Mouse (Mus musculus) midbrain, embryonic 16.5 days (tissue): ENCODE results near the gene Ago3. TPM values are rescaled to one million over a fixed set of nuclear protein-coding genes. Genes with fewer than 3 reads are reported as not detected.
A peak's percentile ranks its signal among the peaks of the same experiment; 100 is the strongest.

Experiments used
- ATAC-seq: fragments of 200-750 bp; cut with Nextera tagmentation; 2 replicates; pipeline ENCODE4 v1.8.0; 2017; ENCODE audit warnings: moderate TSS enrichment
- H3K27ac ChIP-seq: fragments of 300-500 bp; sonication (generic); 2 replicates; pipeline ENCODE4 v1.5.1; 2014; ENCODE audit warnings: mild to moderate bottlenecking, low read length, mixed read lengths
- H3K27me3 ChIP-seq: fragments of 300-500 bp; sonication (generic); 2 replicates; pipeline ENCODE4 v1.6.1; 2014; ENCODE audit warnings: low read depth, low read length, mixed read lengths; ENCODE audit not compliant: control insufficient read depth, insufficient read depth
- H3K36me3 ChIP-seq: fragments of 300-500 bp; sonication (generic); 2 replicates; pipeline ENCODE4 v1.6.1; 2014; ENCODE audit warnings: mild to moderate bottlenecking, low read length, moderate library complexity, mixed read lengths; ENCODE audit not compliant: control insufficient read depth, insufficient read depth
- H3K4me1 ChIP-seq: fragments of 300-500 bp; sonication (generic); 2 replicates; pipeline ENCODE4 v1.6.1; 2014; ENCODE audit warnings: mild to moderate bottlenecking, low read length, mixed read lengths; ENCODE audit not compliant: control insufficient read depth, insufficient read depth
- H3K4me2 ChIP-seq: fragments of 300-500 bp; sonication (generic); 2 replicates; pipeline ENCODE4 v1.6.1; 2014; ENCODE audit warnings: mild to moderate bottlenecking, low read length, mixed read lengths
- H3K4me3 ChIP-seq: fragments of 300-500 bp; sonication (generic); 2 replicates; pipeline ENCODE4 v1.5.1; 2014; ENCODE audit warnings: low read depth, mild to moderate bottlenecking, low read length, moderate library complexity, mixed read lengths
- H3K9ac ChIP-seq: fragments of 300-500 bp; sonication (generic); 2 replicates; pipeline ENCODE4 v1.6.1; 2014; ENCODE audit warnings: low read depth, low read length, mixed read lengths
- H3K9me3 ChIP-seq: fragments of 300-500 bp; sonication (generic); replicated peaks from 2 replicates; pipeline ENCODE4 v1.6.1; 2014; ENCODE audit warnings: mild to moderate bottlenecking, low read length, mixed read lengths; ENCODE audit not compliant: control insufficient read depth, poor library complexity, severe bottlenecking
- WGBS: fragments of 180-500 bp; shearing (Covaris S2); extraction: QIAGEN DNeasy Blood & Tissue Kit; methylation state at CpG from one replicate; pipeline ENCODE4 v1.1.7; 2014; 5-methylcytosine and 5-hydroxymethylcytosine counted together
- polyA plus RNA-seq: library from polyadenylated mRNA; unstranded; fragments of >200 nt; fragmentation: Nextera tagmentation; extraction: Ambion mirVana; gene quantifications from 2 replicates; pipeline ENCODE4 v1.2.1, GENCODE M21; 2015

Gene Ago3
- polyA plus RNA-seq, 1 experiment from 2014 or later, result 14.3 TPM

DNA sequence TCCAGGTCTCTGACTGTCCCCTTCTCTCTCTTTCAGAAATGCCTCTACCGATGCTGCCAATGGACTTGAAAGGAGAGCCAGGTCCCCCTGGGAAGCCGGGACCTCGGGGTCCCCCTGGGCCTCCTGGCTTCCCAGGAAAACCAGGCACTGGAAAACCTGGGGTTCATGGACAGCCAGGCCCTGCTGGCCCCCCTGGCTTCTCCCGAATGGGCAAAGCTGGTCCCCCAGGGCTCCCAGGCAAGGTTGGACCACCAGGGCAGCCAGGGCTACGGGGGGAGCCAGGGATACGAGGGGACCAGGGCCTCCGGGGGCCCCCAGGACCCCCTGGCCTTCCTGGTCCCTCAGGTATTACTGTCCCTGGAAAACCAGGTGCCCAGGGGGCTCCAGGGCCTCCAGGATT is 119.0 kb downstream of the Ago3 start:
- ATAC-seq, result no peak
- H3K27ac ChIP-seq, result no peak overlapping the region
- WGBS, result 71% methylated on average over 7 of the region's 7 CpGs
- H3K9me3 ChIP-seq, result no peaks in the 10 kb centered on the region
- H3K4me2 ChIP-seq, result no peak overlapping the region
- H3K4me1 ChIP-seq, result no peaks in the 10 kb centered on the region
- no peaks in the 10 kb centered on the region for H3K36me3 ChIP-seq
- H3K4me3 ChIP-seq, result no peak overlapping the region
- no peaks in the 10 kb centered on the region for H3K27me3 ChIP-seq
- H3K9ac ChIP-seq, result no peak overlapping the region

DNA sequence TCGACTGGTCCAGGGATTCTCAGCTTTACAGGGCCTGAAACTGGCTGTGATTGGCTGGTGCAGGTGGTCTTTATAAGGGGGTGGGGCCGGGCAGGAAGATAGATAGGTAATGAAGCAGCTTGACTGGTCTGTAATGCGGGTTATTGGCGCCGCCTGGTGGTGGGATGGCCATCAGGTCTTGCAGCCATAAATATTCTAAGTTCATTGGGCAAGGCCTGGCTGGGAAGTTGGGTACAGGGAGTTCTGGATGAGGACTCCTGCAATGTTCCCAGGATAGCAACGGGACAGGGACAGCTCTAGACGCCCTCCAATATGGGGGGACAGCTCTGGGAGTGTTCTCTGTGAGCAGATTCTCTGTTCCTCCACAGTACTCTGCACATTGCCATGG is 119.4 kb downstream of the Ago3 start:
- H3K4me3 ChIP-seq, result peak overlapping the region; percentile 33
- H3K27ac ChIP-seq, result no peak overlapping the region
- WGBS, result 2% methylated on average over 7 of the region's 7 CpGs
- H3K27me3 ChIP-seq, result no peaks in the 10 kb centered on the region
- ATAC-seq, result peak; percentile 92
- H3K9me3 ChIP-seq, result no peaks in the 10 kb centered on the region
- H3K4me2 ChIP-seq, result peak overlapping the region; percentile 52
- no peaks in the 10 kb centered on the region for H3K36me3 ChIP-seq
- H3K9ac ChIP-seq, result peak overlapping the region; percentile 60
- no peaks in the 10 kb centered on the region for H3K4me1 ChIP-seq

DNA sequence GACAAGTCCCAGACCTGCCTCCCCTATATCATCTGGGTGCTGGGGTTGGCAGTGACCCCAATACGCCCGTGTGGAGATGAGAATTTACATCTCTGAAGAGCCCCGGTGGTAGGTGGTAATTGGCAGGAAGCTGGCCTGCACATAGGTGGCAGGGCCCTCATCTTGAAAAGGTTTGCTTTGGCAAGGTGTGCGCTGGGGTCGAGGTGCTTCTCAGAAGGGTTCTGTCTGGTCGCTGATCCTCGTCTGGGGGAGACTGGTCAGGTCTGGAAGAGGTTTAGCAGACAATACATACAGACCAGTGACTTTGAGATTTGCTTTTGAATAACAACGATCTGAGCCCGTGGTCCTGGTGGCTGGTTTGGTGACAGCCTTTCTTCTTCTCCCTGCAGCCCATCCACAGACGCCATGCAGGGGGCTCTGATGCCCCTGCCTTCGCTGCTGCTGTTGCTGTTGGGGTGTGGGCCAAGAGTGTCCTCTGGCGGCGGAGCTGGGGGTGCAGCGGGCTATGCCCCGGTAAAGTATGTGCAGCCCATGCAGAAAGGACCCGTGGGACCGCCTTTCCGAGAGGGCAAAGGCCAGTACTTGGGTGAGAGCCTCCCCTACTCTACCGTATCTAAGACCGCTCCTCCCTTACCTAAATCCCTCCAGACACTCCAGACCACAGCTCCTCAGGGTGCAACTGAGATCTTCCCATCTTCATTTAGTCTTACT is 120.0 kb downstream of the Ago3 start:
- no peaks in the 10 kb centered on the region for H3K27me3 ChIP-seq
- WGBS, result 15% methylated on average over 20 of the region's 20 CpGs
- H3K9ac ChIP-seq, result peak overlapping the region; percentile 60
- H3K9me3 ChIP-seq, result no peaks in the 10 kb centered on the region
- ATAC-seq, result peak; percentile 62
- no peaks in the 10 kb centered on the region for H3K4me1 ChIP-seq
- H3K36me3 ChIP-seq, result no peaks in the 10 kb centered on the region
- H3K4me2 ChIP-seq, result peak overlapping the region; percentile 52
- no peak overlapping the region for H3K27ac ChIP-seq
- peak overlapping the region; percentile 33 for H3K4me3 ChIP-seq

DNA sequence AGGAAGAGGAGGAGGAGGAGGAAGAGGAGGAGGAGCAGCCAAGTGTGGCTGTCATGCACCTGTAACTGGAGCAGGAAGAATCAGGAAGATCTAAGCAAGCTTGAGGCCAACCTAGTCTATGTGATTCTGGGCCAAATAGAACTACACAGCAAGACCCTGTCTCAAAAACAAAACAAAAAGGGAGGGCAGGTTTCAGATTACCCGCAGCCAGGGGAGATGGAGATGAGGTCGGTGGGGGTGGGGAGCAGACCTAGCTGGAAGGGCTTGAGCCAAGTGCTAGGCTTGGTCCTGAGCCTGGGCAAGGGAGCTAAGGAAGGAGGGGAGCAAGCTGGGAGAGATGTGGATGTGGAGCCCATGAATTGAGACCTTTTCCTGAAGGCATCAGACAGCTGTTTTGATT is 122.5 kb downstream of the Ago3 start:
- Histone ChIP-seq H3K27ac (no peak overlapping the region), H3K9ac (no peak overlapping the region), H3K4me3 (no peak overlapping the region), H3K27me3 (peaks cover 15% of the 10 kb centered on the region), H3K4me1 (no peaks in the 10 kb centered on the region), H3K4me2 (no peak overlapping the region), H3K36me3 (no peaks in the 10 kb centered on the region), H3K9me3 (no peaks in the 10 kb centered on the region)
- WGBS, result 11% methylated on average over 2 of the region's 2 CpGs
- no peak for ATAC-seq

DNA sequence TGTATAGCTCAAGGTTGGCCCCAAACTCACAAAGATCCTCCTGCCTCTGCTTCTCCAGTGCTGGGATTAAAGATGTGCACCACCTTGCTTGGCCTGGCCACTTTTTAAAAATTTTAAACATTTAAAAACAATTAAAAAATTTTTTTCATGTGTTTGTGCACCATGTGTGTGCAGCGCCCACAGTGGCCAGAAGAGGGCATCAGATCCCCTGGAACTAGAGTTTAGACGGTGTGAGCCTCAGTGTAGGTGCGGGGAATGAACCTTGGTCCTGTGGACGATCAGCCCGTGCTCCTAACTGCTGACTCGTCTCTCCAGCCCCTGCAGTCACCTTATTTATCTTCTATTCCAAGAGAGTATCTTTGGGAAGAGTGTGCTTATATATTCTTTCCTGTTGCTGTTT is 123.3 kb downstream of the Ago3 start:
- peaks cover 7% of the 10 kb centered on the region for H3K4me1 ChIP-seq
- no peak overlapping the region for H3K27ac ChIP-seq
- no peaks in the 10 kb centered on the region for H3K36me3 ChIP-seq
- 93% methylated on average over 6 of the region's 6 CpGs for WGBS
- no peak for ATAC-seq
- H3K4me2 ChIP-seq, result no peak overlapping the region
- no peak overlapping the region for H3K9ac ChIP-seq
- H3K9me3 ChIP-seq, result no peaks in the 10 kb centered on the region
- H3K4me3 ChIP-seq, result no peak overlapping the region
- peaks cover 21% of the 10 kb centered on the region for H3K27me3 ChIP-seq

DNA sequence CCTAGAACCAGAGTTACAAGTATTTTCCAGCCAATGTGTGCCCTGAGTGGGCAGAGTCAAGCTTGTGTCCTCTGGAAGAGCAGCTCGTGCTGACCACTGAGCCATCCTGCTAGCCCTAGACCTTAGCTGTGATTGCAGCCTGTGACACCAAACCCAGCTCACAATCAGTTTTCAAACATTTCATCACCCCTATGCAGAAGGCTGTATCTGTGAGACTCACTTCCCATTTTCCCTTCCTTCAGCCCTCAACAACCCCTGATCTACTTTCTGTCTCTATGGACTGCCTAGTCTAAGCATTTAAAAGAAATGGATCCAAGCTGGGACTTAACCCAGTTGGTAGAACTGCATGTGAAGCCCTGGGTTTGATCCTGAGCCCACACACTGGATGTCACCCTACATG is 123.9 kb downstream of the Ago3 start:
- 88% methylated on average over 1 of the region's 1 CpGs for WGBS
- no peak overlapping the region for H3K27ac ChIP-seq
- H3K9me3 ChIP-seq, result no peaks in the 10 kb centered on the region

DNA sequence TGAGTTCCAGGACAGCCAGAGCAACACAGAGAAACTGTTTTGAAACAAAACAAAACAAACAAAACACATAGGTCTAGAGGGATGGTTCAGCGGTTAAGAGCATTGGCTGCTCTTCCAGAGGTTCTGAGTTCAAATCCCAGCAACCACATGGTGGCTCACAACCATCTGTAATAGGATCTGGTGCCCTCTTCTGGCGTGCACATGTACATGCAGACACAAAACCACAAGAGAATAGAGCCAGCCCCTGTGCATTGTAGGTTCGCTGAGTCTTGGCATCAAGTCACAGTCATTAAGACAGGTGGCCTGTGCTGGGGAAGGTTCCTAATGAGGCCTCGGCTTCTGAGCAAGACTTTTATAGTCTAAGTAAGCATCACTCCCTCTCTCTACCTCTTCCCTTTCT is 125.5 kb downstream of the Ago3 start:
- Histone ChIP-seq H3K9me3 (no peaks in the 10 kb centered on the region), H3K4me1 (peaks cover 10% of the 10 kb centered on the region), H3K9ac (no peak overlapping the region), H3K36me3 (no peaks in the 10 kb centered on the region), H3K27me3 (peaks cover 40% of the 10 kb centered on the region), H3K4me3 (no peak overlapping the region), H3K4me2 (no peak overlapping the region), H3K27ac (no peak overlapping the region)
- WGBS, result 56% methylated on average over 4 of the region's 4 CpGs
- ATAC-seq, result no peak

More for the DNA sequence above, 123.9 kb downstream of the Ago3 start:
- Histone ChIP-seq H3K4me2 (no peak overlapping the region), H3K36me3 (no peaks in the 10 kb centered on the region), H3K9ac (no peak overlapping the region), H3K27me3 (peaks cover 27% of the 10 kb centered on the region), H3K4me3 (no peak overlapping the region), H3K4me1 (peaks cover 10% of the 10 kb centered on the region)
- ATAC-seq, result no peak

DNA sequence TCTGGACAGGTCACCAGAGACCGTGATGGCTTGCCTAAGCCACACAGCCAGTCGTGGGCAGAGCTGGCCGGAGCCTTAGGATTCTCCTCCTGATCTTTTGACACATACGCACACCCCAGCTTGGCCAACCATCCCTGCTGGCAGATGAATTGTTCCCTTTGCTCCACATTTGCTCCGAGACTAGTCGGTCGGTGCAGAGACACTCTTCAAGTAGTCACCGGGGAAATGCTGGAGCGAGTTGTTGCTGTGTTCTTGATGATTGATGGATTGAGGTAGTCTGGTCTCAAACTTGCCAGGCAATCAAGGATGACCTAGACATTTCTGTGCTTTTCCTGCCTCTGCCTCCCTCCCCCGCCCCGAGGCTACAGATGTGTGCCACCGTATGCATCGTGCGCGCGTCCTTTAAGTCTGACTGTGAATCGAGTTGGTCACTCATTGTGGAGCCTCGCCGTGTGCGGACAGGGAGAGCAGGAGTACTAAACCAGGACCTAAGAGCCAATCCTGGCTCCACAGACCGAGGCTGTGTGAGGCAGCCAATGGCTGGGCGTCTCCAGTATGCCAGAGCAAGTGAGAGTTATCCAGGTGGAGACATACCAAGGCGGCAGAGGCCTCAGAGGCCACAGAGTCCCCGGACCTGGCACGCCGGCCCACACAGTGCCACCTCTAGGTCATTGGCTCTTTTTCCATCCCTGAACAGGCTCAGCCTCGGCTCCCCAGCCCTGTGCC is 127.6 kb downstream of the Ago3 start:
- Histone ChIP-seq H3K4me1 (peaks cover 15% of the 10 kb centered on the region), H3K4me2 (peak overlapping the region; percentile 49), H3K9ac (peak overlapping the region; percentile 31; the same call in 1 of the 2 replicates), H3K27me3 (peaks cover 47% of the 10 kb centered on the region), H3K36me3 (no peaks in the 10 kb centered on the region), H3K9me3 (no peaks in the 10 kb centered on the region), H3K4me3 (peak overlapping the region; percentile 24), H3K27ac (no peak overlapping the region)
- peak; percentile 25; the same call in 1 of the 2 replicates for ATAC-seq
- 4% methylated on average over 27 of the region's 27 CpGs for WGBS

DNA sequence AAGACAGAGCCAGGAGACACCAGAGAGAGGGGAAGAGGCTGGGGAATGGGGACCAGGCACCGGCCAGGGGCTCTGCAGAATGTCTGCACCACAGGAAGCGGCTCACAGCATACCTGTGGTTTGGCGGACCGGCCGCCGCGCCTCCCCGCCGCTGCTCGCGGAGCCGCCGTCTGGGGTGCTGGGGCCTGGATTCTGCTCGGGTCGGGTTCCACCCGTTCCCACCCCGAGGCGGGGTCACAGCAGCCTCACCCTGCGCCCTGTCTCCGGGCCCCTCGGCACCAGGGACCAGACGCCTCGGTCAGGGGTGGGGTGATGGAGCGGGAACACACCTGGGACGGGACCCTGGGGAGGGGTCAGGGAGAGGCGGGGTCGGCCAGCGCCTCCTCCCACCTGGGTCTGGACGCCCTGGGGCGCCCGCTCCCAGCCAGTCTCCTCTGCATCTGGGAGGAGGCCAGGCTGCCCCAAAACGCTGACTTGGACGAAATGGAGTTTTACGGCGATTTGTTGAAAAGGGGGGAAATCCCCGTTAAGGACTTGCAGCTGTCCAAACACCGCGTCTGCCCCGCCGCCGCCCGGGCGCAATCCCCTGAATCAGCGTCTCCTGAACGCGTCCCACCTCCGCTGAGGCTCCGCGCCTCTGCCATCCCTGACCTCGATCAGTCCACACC is 128.3 kb downstream of the Ago3 start:
- no peak for ATAC-seq
- Histone ChIP-seq H3K4me2 (peak overlapping the region; percentile 49), H3K4me1 (peaks cover 18% of the 10 kb centered on the region), H3K4me3 (peak overlapping the region; percentile 24), H3K27me3 (peaks cover 49% of the 10 kb centered on the region), H3K9ac (peak overlapping the region; percentile 31; the same call in 1 of the 2 replicates), H3K9me3 (no peaks in the 10 kb centered on the region), H3K27ac (no peak overlapping the region), H3K36me3 (no peaks in the 10 kb centered on the region)
- 2% methylated on average over 48 of the region's 50 CpGs for WGBS
